Mouse (Mus musculus): Measurements from ENCODE around the gene Ick. TPM values are rescaled to one million over a fixed set of nuclear protein-coding genes. Genes with fewer than 3 reads are reported as not detected.

Ick gene
- total and polyA plus RNA-seq, 3 experiments: 6.1 to 16.1 TPM; not detected in 1

DNA sequence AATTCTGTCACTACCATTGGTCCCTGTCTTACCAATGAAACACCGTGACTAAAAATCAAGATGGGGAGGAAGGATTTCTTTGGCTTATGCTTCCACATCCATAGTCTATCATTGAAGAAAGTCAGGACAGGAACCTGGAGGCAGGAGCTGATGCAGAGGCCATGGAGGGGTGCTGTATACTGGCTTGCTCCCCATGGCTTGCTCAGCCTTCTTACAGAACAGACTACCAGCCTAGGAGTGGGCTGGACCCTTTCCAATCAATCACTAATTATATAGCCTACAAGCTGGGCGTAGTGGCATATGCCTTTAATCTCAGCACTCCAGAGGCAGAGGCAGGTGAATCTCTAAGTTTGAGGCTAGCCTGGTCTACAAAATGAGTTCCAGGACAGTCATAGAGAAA lies 101.8 kb downstream of the Ick start:
- no peaks in the 10 kb centered on the region for H3K9me3 ChIP-seq (replicated peaks; ENCODE audit: insufficient read depth, low read length)
- no peak overlapping the region for H3K9ac ChIP-seq (ENCODE audit: control insufficient read depth, low read depth, low read length, poor library complexity, severe bottlenecking)
- no peak overlapping the region for H3K4me3 ChIP-seq (ENCODE audit: control insufficient read depth in 1 of 2, insufficient read depth in 1 of 2, low read depth in 2 of 2, low read length in 2 of 2)
- no peaks in the 10 kb centered on the region for H3K27me3 ChIP-seq (ENCODE audit: control insufficient read depth in 1 of 2, insufficient read depth in 2 of 2, low read length in 2 of 2)
- H3K79me2 ChIP-seq (ENCODE audit: control insufficient read depth, insufficient read depth, low read length, poor library complexity): no peaks in the 10 kb centered on the region
- H3K36me3 ChIP-seq (ENCODE audit: control insufficient read depth in 1 of 2, insufficient read depth in 2 of 2, low read length in 2 of 2): peaks cover 0 to 6% of the 10 kb centered on the region in 2 experiments; a peak in 2 of 4 replicates
- H3K4me1 ChIP-seq (ENCODE audit: control insufficient read depth in 1 of 2, insufficient read depth in 2 of 2, low read length in 2 of 2): peaks cover 5 to 11% of the 10 kb centered on the region in 2 experiments
- TF ChIP-seq CTCF (IDR thresholded peaks at IDR 0.05 in 2 of 3, conservative IDR thresholded peaks at IDR 0.05 in 1 of 3; ENCODE audit: control insufficient read depth in 1 of 3, insufficient read depth in 1 of 3, low read depth in 2 of 3, low read length in 3 of 3, poor library complexity in 1 of 3, severe bottlenecking in 1 of 3) (no peak), TAL1 (IDR thresholded peaks at IDR 0.05; ENCODE audit: low read length) (no peak), MYB (IDR thresholded peaks at IDR 0.05; ENCODE audit: low read depth, low read length) (no peak), GABPA (IDR thresholded peaks at IDR 0.05; ENCODE audit: low read depth, low read length) (no peak), MXI1 (IDR thresholded peaks at IDR 0.05; ENCODE audit: low read depth, low read length) (no peak), POLR2AphosphoS5 (IDR thresholded peaks at IDR 0.05; ENCODE audit: borderline replicate concordance, low read depth, low read length) (no peak), TBP (IDR thresholded peaks at IDR 0.05; ENCODE audit: low read depth, low read length) (no peak), NELFE (IDR thresholded peaks at IDR 0.05; ENCODE audit: low read depth, low read length) (no peak), JUND (IDR thresholded peaks at IDR 0.05; ENCODE audit: low read depth, low read length) (no peak), BHLHE40 (IDR thresholded peaks at IDR 0.05; ENCODE audit: borderline replicate concordance, low read depth, low read length) (no peak), KAT2A (conservative IDR thresholded peaks at IDR 0.05; ENCODE audit: low read depth, low read length) (no peak), E2F4 (IDR thresholded peaks at IDR 0.05; ENCODE audit: borderline replicate concordance, low read depth, low read length) (no peak), CHD2 (IDR thresholded peaks at IDR 0.05; ENCODE audit: low read length) (no peak), ETS1 (IDR thresholded peaks at IDR 0.05; ENCODE audit: low read depth, low read length) (no peak), SMC3 (IDR thresholded peaks at IDR 0.05; ENCODE audit: low read depth, low read length) (no peak), POLR2A (IDR thresholded peaks at IDR 0.05; ENCODE audit: control insufficient read depth in 1 of 2, insufficient read depth in 1 of 2, low read depth in 1 of 2, low read length in 2 of 2, poor library complexity in 1 of 2) (no peak), EP300 (IDR thresholded peaks at IDR 0.05; ENCODE audit: low read depth in 1 of 2, low read length in 2 of 2) (no peak), GATA1 (IDR thresholded peaks at IDR 0.05; ENCODE audit: low read depth, low read length) (no peak), NRF1 (IDR thresholded peaks at IDR 0.05; ENCODE audit: insufficient read depth, low read depth, low read length, poor library complexity, severe bottlenecking) (no peak), SIN3A (IDR thresholded peaks at IDR 0.05; ENCODE audit: low read length) (no peak)
- DNase-seq (ENCODE audit: low read depth, low spot score): no peak
- H3K27ac ChIP-seq (ENCODE audit: control insufficient read depth, low read depth, low read length): no peak overlapping the region

DNA sequence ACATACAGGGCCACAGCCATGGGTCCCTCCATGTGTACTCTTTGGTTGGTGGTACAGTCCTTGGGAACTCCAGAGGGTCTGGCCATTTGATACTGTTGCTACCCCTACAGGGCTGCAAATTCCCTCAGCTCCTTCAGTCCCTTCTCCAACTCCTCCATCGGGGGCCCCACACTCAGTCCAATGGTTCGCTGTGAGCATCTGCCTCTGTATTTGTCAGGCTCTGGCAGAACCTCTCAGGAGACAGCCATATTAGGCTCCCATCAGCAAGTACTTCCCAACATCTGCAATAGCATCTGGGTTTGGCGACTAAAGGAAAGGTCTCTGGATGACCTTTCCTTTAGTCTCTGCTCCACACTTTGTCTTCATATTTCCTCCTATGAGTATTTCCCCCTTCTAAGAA lies 102.5 kb downstream of the Ick start:
- Histone ChIP-seq H3K9me3 (replicated peaks; ENCODE audit: insufficient read depth, low read length) (no peaks in the 10 kb centered on the region), H3K4me3 (ENCODE audit: control insufficient read depth in 1 of 2, insufficient read depth in 1 of 2, low read depth in 2 of 2, low read length in 2 of 2) (no peak overlapping the region), H3K27me3 (ENCODE audit: control insufficient read depth in 1 of 2, insufficient read depth in 2 of 2, low read length in 2 of 2) (no peaks in the 10 kb centered on the region), H3K9ac (ENCODE audit: control insufficient read depth, low read depth, low read length, poor library complexity, severe bottlenecking) (no peak overlapping the region), H3K27ac (ENCODE audit: control insufficient read depth, low read depth, low read length) (no peak overlapping the region), H3K79me2 (ENCODE audit: control insufficient read depth, insufficient read depth, low read length, poor library complexity) (no peaks in the 10 kb centered on the region), H3K4me1 (ENCODE audit: control insufficient read depth in 1 of 2, insufficient read depth in 2 of 2, low read length in 2 of 2) (peaks cover 5 to 11% of the 10 kb centered on the region in 2 experiments), H3K36me3 (ENCODE audit: control insufficient read depth in 1 of 2, insufficient read depth in 2 of 2, low read length in 2 of 2) (peaks cover 0 to 6% of the 10 kb centered on the region in 2 experiments; a peak in 2 of 4 replicates)
- no peak for TF ChIP-seq ZC3H11A (IDR thresholded peaks at IDR 0.05; ENCODE audit: low read depth, low read length)
- no peak for TF ChIP-seq HCFC1 (IDR thresholded peaks at IDR 0.05; ENCODE audit: low read depth, low read length)
- TF ChIP-seq E2F4 (IDR thresholded peaks at IDR 0.05; ENCODE audit: borderline replicate concordance, low read depth, low read length): no peak
- no peak for TF ChIP-seq ETS1 (IDR thresholded peaks at IDR 0.05; ENCODE audit: low read depth, low read length)
- no peak for TF ChIP-seq ZNF384 (IDR thresholded peaks at IDR 0.05; ENCODE audit: low read depth, low read length)
- TF ChIP-seq MYC (IDR thresholded peaks at IDR 0.05; ENCODE audit: low read depth, low read length): no peak
- TF ChIP-seq TCF12 (IDR thresholded peaks at IDR 0.05; ENCODE audit: low read depth, low read length): no peak
- no peak for TF ChIP-seq KAT2A (conservative IDR thresholded peaks at IDR 0.05; ENCODE audit: low read depth, low read length)
- TF ChIP-seq BHLHE40 (IDR thresholded peaks at IDR 0.05; ENCODE audit: borderline replicate concordance, low read depth, low read length): no peak
- no peak for TF ChIP-seq SMC3 (IDR thresholded peaks at IDR 0.05; ENCODE audit: low read depth, low read length)
- TF ChIP-seq JUND (IDR thresholded peaks at IDR 0.05; ENCODE audit: low read depth, low read length): no peak
- no peak for TF ChIP-seq CTCF (IDR thresholded peaks at IDR 0.05 in 2 of 3, conservative IDR thresholded peaks at IDR 0.05 in 1 of 3; ENCODE audit: control insufficient read depth in 1 of 3, insufficient read depth in 1 of 3, low read depth in 2 of 3, low read length in 3 of 3, poor library complexity in 1 of 3, severe bottlenecking in 1 of 3)
- no peak for TF ChIP-seq POLR2AphosphoS5 (IDR thresholded peaks at IDR 0.05; ENCODE audit: borderline replicate concordance, low read depth, low read length)
- DNase-seq (ENCODE audit: low read depth, low spot score): no peak

Data from MEL (cell line).